Mouse (Mus musculus) natural killer cell, adult 2 months (primary cell): ENCODE data around the gene Asgr1.
"Not testable (repeated sequence)": the region's sequence is repeated elsewhere in the genome, so short reads cannot be mapped to it uniquely, and the experiment has no call there.

Source experiments
- DNase-seq, 2 experiments: peaks; one replicate each; pipeline ENCODE4 v3.0.0; 2022; ENCODE audit warnings: low spot score in 2 of 2

The Asgr1 gene

GRCm38 (mm10) chr11:70070057-70070456 lies 16.2 kb downstream of the Asgr1 start:
- no peak for DNase-seq

GRCm38 (mm10) chr11:70070603-70071002 lies 16.7 kb downstream of the Asgr1 start:
- DNase-seq: not testable (repeated sequence)

- peak; percentile 17 to 46 for DNase-seq
Measured at GRCm38 (mm10) chr11:70074379-70075071, 20.6 kb downstream of the Asgr1 start.

- DNase-seq: no peak
Measured at GRCm38 (mm10) chr11:70075581-70075980, 21.7 kb downstream of the Asgr1 start.

- no peak for DNase-seq
Measured at GRCm38 (mm10) chr11:70077441-70077840, 23.6 kb downstream of the Asgr1 start.

- DNase-seq: no peak
Measured at GRCm38 (mm10) chr11:70079175-70079574, 25.3 kb downstream of the Asgr1 start.

- peak; percentile 38 to 48 for DNase-seq
Measured at GRCm38 (mm10) chr11:70079928-70080327, 26.0 kb downstream of the Asgr1 start.

- DNase-seq: peak; percentile 5 to 16
Measured at GRCm38 (mm10) chr11:70080803-70081590, 27.1 kb downstream of the Asgr1 start.

GRCm38 (mm10) chr11:70084563-70084962 lies 30.7 kb downstream of the Asgr1 start:
- no peak for DNase-seq

- DNase-seq: no peak
Measured at GRCm38 (mm10) chr11:70091986-70092783, 38.3 kb downstream of the Asgr1 start, which contains the start of gene Asgr2. Asgr2 (plus strand) TSS chr11:70092644.

- no peak for DNase-seq
Measured at GRCm38 (mm10) chr11:70097396-70097795, 43.5 kb downstream of the Asgr1 start.

GRCm38 (mm10) chr11:70099102-70099501 lies 45.2 kb downstream of the Asgr1 start:
- no peak for DNase-seq

- no peak for DNase-seq
Measured at GRCm38 (mm10) chr11:70099809-70100208, 45.9 kb downstream of the Asgr1 start.

- DNase-seq: no peak
Measured at GRCm38 (mm10) chr11:70103701-70104315, 49.9 kb downstream of the Asgr1 start.

- DNase-seq: no peak
Measured at GRCm38 (mm10) chr11:70107085-70107484, 53.2 kb downstream of the Asgr1 start.
